Mouse (Mus musculus) limb, embryonic 10.5 days (tissue): ENCODE data around the gene Map3k14. TPM values are rescaled to one million over a fixed set of nuclear protein-coding genes. Genes with fewer than 3 reads are reported as not detected.
"Not testable (repeated sequence)": the region's sequence is repeated elsewhere in the genome, so short reads cannot be mapped to it uniquely, and the experiment has no call there.

Experiments used
- DNase-seq: peaks from one replicate; pipeline ENCODE4 v3.0.0-alpha.2; 2017; ENCODE audit warnings: low spot score
- H3K27ac ChIP-seq: fragments of 300-500 bp; sonication (generic); 2 replicates; pipeline ENCODE4 v1.5.1; 2016; ENCODE audit warnings: mild to moderate bottlenecking
- H3K27me3 ChIP-seq: fragments of 300-500 bp; sonication (generic); 2 replicates; pipeline ENCODE4 v1.6.1; 2016; ENCODE audit warnings: low read depth, mild to moderate bottlenecking; ENCODE audit not compliant: poor library complexity, severe bottlenecking
- H3K36me3 ChIP-seq: fragments of 300-500 bp; sonication (generic); 2 replicates; pipeline ENCODE4 v1.6.1; 2016; ENCODE audit warnings: mild to moderate bottlenecking, moderate library complexity
- H3K4me1 ChIP-seq: fragments of 300-500 bp; sonication (generic); 2 replicates; pipeline ENCODE4 v1.6.1; 2016
- H3K4me3 ChIP-seq: fragments of 300-500 bp; sonication (generic); 2 replicates; pipeline ENCODE4 v1.5.1; 2016; ENCODE audit warnings: mild to moderate bottlenecking, moderate library complexity
- H3K9me3 ChIP-seq: fragments of 300-500 bp; sonication (generic); replicated peaks from 2 replicates; pipeline ENCODE4 v1.6.1; 2016; ENCODE audit warnings: mild to moderate bottlenecking
- WGBS: fragments of 180-500 bp; shearing (Covaris S2); methylation state at CpG from one replicate; pipeline ENCODE4 v1.1.7; 2016; 5-methylcytosine and 5-hydroxymethylcytosine counted together
- polyA plus RNA-seq: library from polyadenylated mRNA; unstranded; fragments of >200 nt; fragmentation: Nextera tagmentation; extraction: Ambion mirVana; gene quantifications from 2 replicates; pipeline ENCODE4 v1.2.1, GENCODE M21; 2016

Map3k14 gene
- polyA plus RNA-seq, 1 experiment from 2014 or later: 2.8 TPM

DNA sequence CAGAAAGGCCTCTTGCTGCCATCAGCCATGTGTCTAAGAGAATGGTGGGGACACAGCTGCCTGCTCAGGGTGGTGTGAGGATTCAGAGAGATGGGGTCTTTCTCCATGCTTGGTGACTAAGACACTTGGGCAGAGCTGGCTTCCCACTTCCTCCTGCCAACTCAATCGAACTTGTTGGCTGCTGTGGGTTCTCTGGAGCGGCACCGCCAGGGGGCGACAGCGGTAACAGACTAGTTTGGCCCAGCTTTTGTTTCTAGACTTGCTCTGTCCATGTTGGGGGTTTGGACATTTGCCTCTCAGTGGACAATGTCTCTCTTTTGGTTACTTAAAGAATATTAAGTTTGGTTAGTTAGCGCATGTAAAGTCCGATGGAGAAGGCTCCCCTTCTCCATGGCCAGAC lies 34.3 kb downstream of the Map3k14 start:
- Histone ChIP-seq H3K27me3 (no peaks in the 10 kb centered on the region), H3K4me1 (peaks cover 9% of the 10 kb centered on the region), H3K27ac (no peak overlapping the region), H3K9me3 (no peaks in the 10 kb centered on the region), H3K4me3 (no peak overlapping the region), H3K36me3 (peaks cover 41% of the 10 kb centered on the region)
- 40% methylated on average over 7 of the region's 7 CpGs for WGBS
- DNase-seq: peak; percentile 85

DNA sequence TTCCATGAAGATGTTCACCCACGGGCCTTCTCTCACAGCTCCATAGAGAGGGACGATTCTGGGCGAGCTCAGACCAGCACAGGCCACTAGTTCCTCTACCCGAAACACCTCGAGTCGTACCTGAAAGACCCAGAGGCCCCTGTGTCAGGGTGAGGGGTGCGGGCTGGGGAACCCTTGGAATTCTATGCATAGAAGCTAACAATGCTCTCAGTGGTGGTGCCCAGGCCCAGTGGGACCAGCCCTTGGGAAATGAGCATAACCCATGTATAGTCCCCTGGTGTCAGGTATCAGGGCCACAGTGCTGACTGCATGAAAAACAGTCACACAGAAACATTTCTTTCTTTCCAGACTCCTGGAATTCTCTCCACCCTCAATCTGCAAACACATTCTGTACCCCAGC lies 35.9 kb downstream of the Map3k14 start:
- 95% methylated on average over 7 of the region's 7 CpGs for WGBS

DNA sequence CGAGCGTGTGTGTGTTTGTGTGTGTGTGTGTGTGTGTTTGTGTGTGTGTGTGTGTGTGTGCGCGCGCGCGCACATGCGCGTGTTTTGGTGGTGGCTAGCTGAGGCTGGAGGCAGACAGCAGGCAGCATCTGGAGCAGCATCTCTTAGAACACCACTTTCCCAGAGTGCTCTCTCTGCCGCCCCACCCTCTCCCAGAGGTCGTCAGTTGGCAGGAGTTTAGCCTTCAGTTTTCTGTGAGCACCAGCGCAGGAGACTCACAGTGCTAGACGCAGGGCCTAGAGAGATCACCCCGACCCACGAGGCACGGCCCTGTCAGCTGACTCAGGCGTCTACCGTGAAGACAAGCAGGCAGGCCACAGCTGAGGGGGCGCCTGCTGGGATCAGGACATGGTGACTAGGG lies 36.6 kb downstream of the Map3k14 start:
- Histone ChIP-seq H3K9me3 (no peaks in the 10 kb centered on the region), H3K4me3 (no peak overlapping the region), H3K36me3 (peaks cover 46% of the 10 kb centered on the region), H3K27ac (peak overlapping the region; percentile 34; the same call in 1 of the 2 replicates), H3K4me1 (peaks cover 9% of the 10 kb centered on the region), H3K27me3 (no peaks in the 10 kb centered on the region)
- WGBS: 84% methylated on average over 19 of the region's 19 CpGs
- DNase-seq: no peak

More for the DNA sequence above, 35.9 kb downstream of the Map3k14 start:
- DNase-seq: no peak
- H3K4me1 ChIP-seq: peaks cover 9% of the 10 kb centered on the region
- H3K27ac ChIP-seq: no peak overlapping the region; the same call in 1 of the 2 replicates
- H3K27me3 ChIP-seq: no peaks in the 10 kb centered on the region
- H3K36me3 ChIP-seq: peaks cover 43% of the 10 kb centered on the region
- H3K9me3 ChIP-seq: no peaks in the 10 kb centered on the region
- no peak overlapping the region for H3K4me3 ChIP-seq

DNA sequence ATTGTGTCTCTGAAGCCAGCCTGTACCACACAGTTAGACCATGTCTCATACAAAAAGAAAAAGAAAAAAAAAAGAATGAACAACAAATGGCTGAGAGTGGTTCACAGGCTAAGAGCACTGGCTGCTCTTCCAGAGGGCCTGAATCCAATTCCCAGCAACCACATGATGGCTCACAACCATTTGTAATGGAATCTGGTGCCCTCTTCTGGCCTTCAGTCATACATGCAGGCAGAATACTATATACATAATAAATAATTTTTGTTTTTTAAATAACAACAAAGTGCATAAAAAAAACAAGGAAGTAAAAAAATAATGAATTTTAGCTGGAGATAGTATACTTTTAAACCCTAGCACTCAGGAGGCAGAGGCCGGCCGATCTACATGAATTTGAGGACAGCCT lies 37.7 kb downstream of the Map3k14 start:
- no peak overlapping the region for H3K27ac ChIP-seq
- no peaks in the 10 kb centered on the region for H3K27me3 ChIP-seq
- DNase-seq: no peak
- peaks cover 56% of the 10 kb centered on the region for H3K36me3 ChIP-seq
- H3K9me3 ChIP-seq: no peaks in the 10 kb centered on the region
- no peak overlapping the region for H3K4me3 ChIP-seq
- H3K4me1 ChIP-seq: peaks cover 17% of the 10 kb centered on the region
- 96% methylated on average over 2 of the region's 2 CpGs for WGBS

DNA sequence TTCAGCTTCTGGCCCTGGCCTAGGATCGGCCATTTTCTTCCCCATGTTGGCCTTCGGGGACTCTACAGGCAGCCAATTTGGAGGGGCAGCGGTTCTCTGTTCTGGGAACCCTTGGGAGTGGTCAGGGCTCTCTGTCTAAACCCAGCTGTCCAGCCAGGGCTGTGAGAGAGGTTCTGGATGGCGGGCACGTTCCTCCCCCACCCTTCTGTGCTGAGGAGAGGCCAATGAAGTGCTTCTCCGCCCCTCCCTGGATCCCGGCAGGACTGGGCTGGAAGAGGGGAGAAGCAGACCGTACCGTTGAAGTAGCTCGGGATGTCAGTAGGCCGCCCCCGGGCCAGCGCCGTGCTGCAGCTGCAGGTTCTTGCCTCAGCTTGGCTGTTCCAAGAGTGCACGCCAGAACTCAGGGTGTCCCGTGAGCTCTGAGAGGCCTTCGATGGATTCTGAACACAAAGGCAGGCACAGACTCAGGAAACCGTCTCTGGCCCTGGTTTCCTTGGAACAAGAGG lies 43.3 kb downstream of the Map3k14 start:
- H3K4me1 ChIP-seq: peaks cover 15% of the 10 kb centered on the region
- peaks cover 14% of the 10 kb centered on the region for H3K27me3 ChIP-seq
- no peak for DNase-seq
- H3K4me3 ChIP-seq: no peak overlapping the region
- H3K27ac ChIP-seq: peak overlapping the region; percentile 53
- no peaks in the 10 kb centered on the region for H3K9me3 ChIP-seq
- peaks cover 70% of the 10 kb centered on the region for H3K36me3 ChIP-seq
- 62% methylated on average over 18 of the region's 18 CpGs for WGBS

DNA sequence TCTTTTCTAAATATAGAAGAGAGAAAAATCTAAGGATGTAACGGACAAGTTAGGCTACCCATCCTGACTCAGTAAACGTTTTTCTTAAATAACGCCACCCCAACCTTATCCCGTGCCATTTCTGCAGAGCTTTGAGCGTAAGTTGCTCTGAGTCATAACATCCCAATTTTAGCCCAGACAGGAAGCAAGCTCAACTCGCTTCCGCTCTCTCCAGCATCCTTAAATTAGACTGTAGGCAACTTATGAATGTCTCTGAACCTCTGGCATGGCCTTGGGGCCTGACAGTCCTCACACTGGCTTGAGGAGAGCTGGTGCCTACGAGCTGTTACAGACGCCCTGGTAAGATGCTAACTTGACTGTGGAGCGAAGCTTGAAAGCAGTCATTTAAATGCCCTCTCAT lies 43.8 kb downstream of the Map3k14 start:
- Histone ChIP-seq H3K4me3 (no peak overlapping the region), H3K4me1 (peaks cover 18% of the 10 kb centered on the region), H3K27ac (no peak overlapping the region), H3K27me3 (peaks cover 20% of the 10 kb centered on the region), H3K9me3 (no peaks in the 10 kb centered on the region), H3K36me3 (peaks cover 65% of the 10 kb centered on the region)
- no peak for DNase-seq
- WGBS: 90% methylated on average over 10 of the region's 10 CpGs

DNA sequence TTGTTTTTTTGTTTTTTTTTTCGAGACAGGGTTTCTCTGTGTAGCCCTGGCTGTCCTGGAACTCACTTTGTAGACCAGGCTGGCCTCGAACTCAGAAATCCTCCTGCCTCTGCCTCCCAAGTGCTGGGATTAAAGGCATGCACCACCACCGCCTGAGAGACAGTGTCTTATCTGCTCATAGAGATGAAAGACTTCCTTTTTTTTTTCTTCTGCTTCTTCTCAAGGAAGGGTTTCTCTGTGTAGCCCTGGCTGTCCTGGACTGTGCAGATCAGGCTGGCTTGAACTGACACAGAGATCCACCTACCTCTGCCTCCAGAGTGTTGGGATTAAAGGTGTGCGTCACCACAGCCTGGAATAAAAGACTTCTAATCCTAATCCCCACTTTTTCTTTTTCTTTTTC lies 44.6 kb downstream of the Map3k14 start:
- Histone ChIP-seq H3K36me3 (peaks cover 62% of the 10 kb centered on the region), H3K27me3 (peaks cover 27% of the 10 kb centered on the region), H3K4me1 (peaks cover 25% of the 10 kb centered on the region)
- 87% methylated on average over 4 of the region's 4 CpGs for WGBS
- H3K4me3 ChIP-seq, H3K27ac ChIP-seq, H3K9me3 ChIP-seq, DNase-seq: not testable (repeated sequence)

DNA sequence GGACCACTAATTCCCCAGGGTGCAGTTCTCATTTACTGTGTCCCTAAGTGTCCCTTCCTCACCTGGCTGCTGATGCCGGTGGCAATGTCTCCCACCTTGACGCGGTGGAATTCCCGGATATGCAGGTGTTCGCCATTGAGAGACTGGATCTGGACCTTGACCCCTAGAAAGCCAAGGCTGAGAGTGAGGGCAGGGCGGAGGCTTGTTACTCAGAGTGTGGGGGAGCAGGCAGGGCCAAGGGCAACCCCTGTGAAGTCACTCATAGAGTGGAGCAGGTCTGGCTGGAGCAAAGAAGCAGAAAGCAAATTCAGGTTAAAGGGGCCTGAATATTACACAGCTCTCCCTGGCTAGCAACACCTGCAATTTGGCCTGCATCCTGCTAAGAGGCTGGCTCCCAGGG lies 45.8 kb downstream of the Map3k14 start:
- H3K4me3 ChIP-seq: no peak overlapping the region
- 91% methylated on average over 6 of the region's 6 CpGs for WGBS
- H3K9me3 ChIP-seq: no peaks in the 10 kb centered on the region
- H3K27ac ChIP-seq: no peak overlapping the region
- peaks cover 49% of the 10 kb centered on the region for H3K36me3 ChIP-seq
- no peak for DNase-seq
- peaks cover 27% of the 10 kb centered on the region for H3K4me1 ChIP-seq
- H3K27me3 ChIP-seq: peaks cover 39% of the 10 kb centered on the region

DNA sequence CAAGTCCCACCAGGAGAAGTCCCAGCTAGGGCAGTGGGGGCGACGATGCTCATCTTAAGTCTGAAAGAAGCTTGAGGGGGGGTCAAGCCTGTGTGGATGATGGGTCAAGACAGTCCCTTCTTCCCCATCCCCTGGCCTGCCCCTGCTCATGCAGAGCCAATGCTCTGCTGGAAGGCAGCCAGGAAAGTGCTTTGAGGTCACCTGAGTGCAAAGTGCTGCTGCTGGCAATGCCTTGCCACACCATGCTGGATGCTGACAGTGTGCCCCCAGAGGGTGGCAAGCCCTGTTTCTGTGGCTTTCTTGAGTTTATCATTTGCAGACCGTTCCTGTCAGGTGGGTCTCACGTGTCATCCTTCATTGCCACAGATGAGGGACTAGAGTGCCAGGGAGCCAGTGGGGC lies 47.3 kb downstream of the Map3k14 start:
- Histone ChIP-seq H3K27me3 (peaks cover 51% of the 10 kb centered on the region), H3K4me1 (peaks cover 22% of the 10 kb centered on the region), H3K27ac (no peak overlapping the region), H3K9me3 (no peaks in the 10 kb centered on the region), H3K36me3 (peaks cover 39% of the 10 kb centered on the region), H3K4me3 (no peak overlapping the region)
- 86% methylated on average over 4 of the region's 4 CpGs for WGBS
- no peak for DNase-seq

DNA sequence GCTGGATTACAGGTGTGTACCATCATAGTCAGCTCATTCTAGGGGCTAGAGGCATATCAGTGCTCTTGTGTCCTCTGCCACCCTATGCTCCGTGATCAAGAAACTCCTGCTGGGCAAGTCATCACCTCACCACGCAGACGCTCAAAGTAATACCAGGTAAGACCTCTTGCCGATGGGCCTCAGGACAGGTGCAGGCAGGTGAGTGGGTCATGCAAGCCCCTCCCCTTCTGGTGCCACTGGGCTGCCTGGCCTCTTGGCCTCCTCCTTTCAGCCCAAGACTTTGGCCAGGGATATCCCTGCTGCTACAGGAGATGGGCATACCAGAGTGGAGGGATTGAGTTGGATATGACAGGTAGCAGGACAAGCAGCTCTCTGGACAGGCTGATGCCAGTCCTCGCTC lies 48.0 kb downstream of the Map3k14 start:
- WGBS: 85% methylated on average over 5 of the region's 5 CpGs
- no peaks in the 10 kb centered on the region for H3K9me3 ChIP-seq
- H3K4me1 ChIP-seq: peaks cover 16% of the 10 kb centered on the region
- no peak overlapping the region for H3K4me3 ChIP-seq
- H3K27me3 ChIP-seq: peaks cover 51% of the 10 kb centered on the region
- H3K36me3 ChIP-seq: peaks cover 33% of the 10 kb centered on the region
- no peak overlapping the region for H3K27ac ChIP-seq
- DNase-seq: no peak

DNA sequence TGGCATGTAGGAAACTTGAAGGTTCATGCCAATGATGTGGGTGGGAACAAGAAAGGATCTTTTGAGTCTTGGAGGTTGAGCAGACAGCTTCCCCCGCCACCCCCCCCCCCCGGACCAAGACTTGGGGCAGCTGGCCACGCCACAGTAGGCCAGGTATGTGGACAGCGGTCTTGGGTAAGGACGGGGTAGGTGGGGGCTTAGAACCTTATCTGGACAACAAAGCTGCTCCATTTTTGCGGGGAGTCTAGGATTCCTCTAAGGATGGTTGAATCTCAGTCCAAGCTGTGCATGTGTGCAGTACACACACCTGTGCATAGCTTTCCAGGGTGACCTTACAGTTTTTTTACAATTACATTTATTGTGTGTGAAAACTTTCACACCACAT lies 48.8 kb downstream of the Map3k14 start:
- no peak for DNase-seq
- peaks cover 12% of the 10 kb centered on the region for H3K4me1 ChIP-seq
- WGBS: 25% methylated on average over 6 of the region's 6 CpGs
- H3K4me3 ChIP-seq: peak overlapping the region; percentile 61
- peaks cover 51% of the 10 kb centered on the region for H3K27me3 ChIP-seq
- 0 out of 2 replicates have a peak overlapping the region, but pooled peaks have one; percentile 66 for H3K27ac ChIP-seq
- H3K9me3 ChIP-seq: peaks cover 3% of the 10 kb centered on the region; the same call in 1 of the 2 replicates
- peaks cover 25% of the 10 kb centered on the region for H3K36me3 ChIP-seq

DNA sequence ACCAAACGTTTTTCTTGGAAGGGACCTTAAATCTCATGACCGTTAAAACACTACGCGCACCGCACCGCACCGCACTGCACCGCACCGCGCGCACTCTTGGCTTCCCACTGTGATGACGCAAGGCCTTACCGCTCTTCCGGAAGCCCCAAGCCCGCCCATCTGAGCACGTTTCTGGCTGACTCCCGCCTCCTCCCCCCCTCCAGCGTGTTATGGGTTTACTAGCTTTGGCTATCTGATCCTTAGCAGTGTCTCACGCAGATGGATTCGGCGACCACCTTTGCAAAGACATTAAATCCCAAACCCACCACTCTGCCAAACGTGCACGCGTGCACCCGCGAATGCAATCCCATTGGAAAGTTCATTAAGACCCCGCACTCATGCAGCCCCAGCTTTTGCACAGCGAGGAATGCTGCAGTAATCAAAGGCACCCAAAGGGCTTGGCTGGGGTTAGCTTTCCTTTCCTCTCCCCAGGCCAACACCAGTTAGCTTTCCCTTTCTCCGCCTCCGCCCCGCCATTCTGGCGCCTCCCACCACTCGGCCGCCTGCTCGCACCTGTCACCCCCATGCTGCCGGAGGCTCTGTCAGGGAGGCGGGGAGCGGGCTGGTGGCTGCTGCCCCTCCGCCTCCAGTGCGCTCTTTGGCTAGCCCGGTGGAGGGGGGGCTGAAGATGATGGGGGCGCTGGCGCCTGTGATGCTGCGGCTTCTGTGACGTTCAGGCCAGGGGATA lies 49.3 kb downstream of the Map3k14 start, which contains the start of gene Spata32:
TSS of gene Spata32 (minus strand) at position 643 of the 727 bp plus-strand sequence.
- 2% methylated on average over 45 of the region's 45 CpGs for WGBS
- Histone ChIP-seq H3K27me3 (peaks cover 51% of the 10 kb centered on the region), H3K27ac (peak within 1 kb of the TSS; percentile 66)

DNA sequence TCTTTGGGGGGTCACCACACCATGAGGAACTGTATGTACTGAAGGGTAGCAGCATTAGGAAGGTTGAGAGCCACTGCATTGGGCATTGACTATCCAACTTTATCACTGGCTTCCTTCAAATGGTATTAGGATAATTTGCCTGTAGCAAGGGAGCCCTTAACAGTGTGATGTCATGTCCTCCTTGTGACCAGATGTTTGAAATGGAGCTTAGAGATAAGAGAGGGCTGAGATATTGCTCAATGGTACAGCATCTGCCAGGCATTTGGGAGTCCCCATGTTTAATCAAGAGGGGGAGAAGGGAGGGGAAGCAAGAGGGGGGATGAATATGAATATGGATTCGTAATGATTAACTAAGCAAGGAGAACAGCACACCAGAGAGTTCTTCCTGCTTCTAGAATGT lies 51.9 kb downstream of the Map3k14 start:
- no peak overlapping the region for H3K27ac ChIP-seq
- H3K9me3 ChIP-seq: peaks cover 3% of the 10 kb centered on the region; the same call in 1 of the 2 replicates
- H3K36me3 ChIP-seq: peaks cover 10% of the 10 kb centered on the region
- DNase-seq: no peak
- H3K4me1 ChIP-seq: peaks cover 12% of the 10 kb centered on the region
- 88% methylated on average over 1 of the region's 1 CpGs for WGBS
- H3K27me3 ChIP-seq: peaks cover 49% of the 10 kb centered on the region
- no peak overlapping the region for H3K4me3 ChIP-seq

More for the DNA sequence above, 49.3 kb downstream of the Map3k14 start, which contains the start of gene Spata32:
- H3K9me3 ChIP-seq: peaks cover 3% of the 10 kb centered on the region; the same call in 1 of the 2 replicates
- peak; percentile 70 for DNase-seq
- peak within 1 kb of the TSS; percentile 61 for H3K4me3 ChIP-seq
- H3K4me1 ChIP-seq: peaks cover 12% of the 10 kb centered on the region
- peaks cover 23% of the 10 kb centered on the region for H3K36me3 ChIP-seq
